16 mouse cellular contexts compared by ENCODE assay signal in the genomic region with DNA sequence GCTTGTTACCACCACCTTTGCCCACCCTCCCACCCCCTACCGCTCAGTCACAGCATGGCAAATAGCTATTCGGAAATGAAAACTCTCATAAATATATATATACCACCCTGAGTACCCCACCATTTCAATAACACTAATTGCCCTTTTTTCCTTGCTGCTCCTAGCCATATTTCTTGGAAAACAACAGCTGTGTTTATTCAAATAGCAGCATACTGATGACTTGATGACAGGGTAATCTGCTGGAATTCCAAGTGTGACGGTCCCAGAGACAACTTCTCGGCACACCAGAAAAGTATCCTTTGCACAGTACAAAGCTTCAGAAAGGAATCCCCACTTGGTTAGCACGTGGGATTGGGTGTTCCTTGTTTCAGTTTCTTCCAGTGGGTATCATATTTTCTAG.
A peak's percentile ranks its signal among the peaks of the same experiment; 100 is the strongest.
DNase-seq lines count a peak whose midpoint lies in the region; ATAC-seq and TF ChIP-seq lines count a peak whose summit lies in the region.
"Had no signal": no experiment of that assay in that cellular context is flagged by ENCODE, and none has a peak within 500 bp of the region (broad histone marks: within the 10 kb centered on the region; RNA-seq: fewer than 3 reads in every experiment).

No protein-coding gene starts in this region.

- no peaks in the 10 kb centered on the region for H3K36me3 ChIP-seq in stomach, embryonic 14.5 days (ENCODE audit: control insufficient read depth, insufficient read depth, low read length)
- no peaks in the 10 kb centered on the region for H3K36me3 ChIP-seq in stomach, postnatal 0 days (ENCODE audit: control insufficient read depth, insufficient read depth, low read length)
- no peaks in the 10 kb centered on the region for H3K36me3 ChIP-seq in lung, embryonic 15.5 days
- H3K36me3 ChIP-seq: embryonic facial prominence, embryonic 13.5 days had no signal

- no peak overlapping the region for H3K9ac ChIP-seq in stomach, embryonic 14.5 days (replicated peaks; ENCODE audit: low read depth, low read length)
- H3K9ac ChIP-seq in stomach, postnatal 0 days (ENCODE audit: low read length), result no peak overlapping the region
- no peak overlapping the region for H3K9ac ChIP-seq in lung, embryonic 15.5 days
- H3K9ac ChIP-seq: embryonic facial prominence, embryonic 13.5 days had no signal

- H3K27ac ChIP-seq in gastrocnemius, adult 2 months, result peak overlapping the region; percentile 81
- H3K27ac ChIP-seq in stomach, embryonic 14.5 days (ENCODE audit: low read length), result no peak overlapping the region
- no peak overlapping the region for H3K27ac ChIP-seq in stomach, postnatal 0 days (replicated peaks)
- peak overlapping the region; percentile 66 for H3K27ac ChIP-seq in lung, embryonic 15.5 days
- H3K27ac ChIP-seq: embryonic facial prominence, embryonic 13.5 days had no signal

- intact Hi-C loops in gastrocnemius, adult 2 months (cut with DNase I), result loop anchor here (5.0 kb wide), 1 partner anchor 437 kb away; no protein-coding TSS in a partner anchor

- TF ChIP-seq EP300 in stomach, postnatal 0 days (optimal IDR thresholded peaks at IDR 0.05), result no peak

- H3K9me3 ChIP-seq in stomach, embryonic 14.5 days (ENCODE audit: control insufficient read depth, low read depth, low read length), result no peaks in the 10 kb centered on the region
- H3K9me3 ChIP-seq in stomach, postnatal 0 days (ENCODE audit: control insufficient read depth, low read length), result no peaks in the 10 kb centered on the region
- no peaks in the 10 kb centered on the region for H3K9me3 ChIP-seq in lung, embryonic 15.5 days
- H3K9me3 ChIP-seq: embryonic facial prominence, embryonic 13.5 days had no signal

- peaks cover 3% of the 10 kb centered on the region; the same call in 1 of the 2 replicates for H3K4me1 ChIP-seq in stomach, embryonic 14.5 days (ENCODE audit: control insufficient read depth, insufficient read depth, low read length)
- H3K4me1 ChIP-seq in stomach, postnatal 0 days (replicated peaks; ENCODE audit: control insufficient read depth, insufficient read depth), result no peaks in the 10 kb centered on the region
- H3K4me1 ChIP-seq in lung, embryonic 15.5 days, result peaks cover 35% of the 10 kb centered on the region

- no peak for TF ChIP-seq CTCF in gastrocnemius, adult 2 months (IDR thresholded peaks at IDR 0.05)
- TF ChIP-seq CTCF in stomach, postnatal 0 days (IDR thresholded peaks at IDR 0.05; ENCODE audit: low read depth), result no peak

- no peak overlapping the region for H3K4me2 ChIP-seq in stomach, embryonic 14.5 days (replicated peaks; ENCODE audit: low read depth, low read length)
- H3K4me2 ChIP-seq in stomach, postnatal 0 days (replicated peaks; ENCODE audit: low read depth), result no peak overlapping the region
- H3K4me2 ChIP-seq in lung, embryonic 15.5 days, result 0 out of 2 replicates have a peak overlapping the region, but pooled peaks have one; percentile 10
- H3K4me2 ChIP-seq: embryonic facial prominence, embryonic 13.5 days had no signal

- H3K27me3 ChIP-seq in stomach, embryonic 14.5 days (ENCODE audit: control insufficient read depth, insufficient read depth, low read length), result no peaks in the 10 kb centered on the region
- H3K27me3 ChIP-seq in stomach, postnatal 0 days (ENCODE audit: control insufficient read depth, insufficient read depth, low read length), result no peaks in the 10 kb centered on the region
- H3K27me3 ChIP-seq in lung, embryonic 15.5 days, result no peaks in the 10 kb centered on the region
- H3K27me3 ChIP-seq: embryonic facial prominence, embryonic 13.5 days; Patski had no signal

- ATAC-seq in stomach, embryonic 14.5 days (ENCODE audit: insufficient number of reproducible peaks, insufficient read depth, low FRiP score, low read depth), result peak; percentile 46; the same call in 1 of the 2 replicates
- no peak for ATAC-seq in stomach, postnatal 0 days (ENCODE audit: low FRiP score, low TSS enrichment)
- peak; percentile 89; the same call in 1 of the 2 replicates for ATAC-seq in lung, embryonic 15.5 days (ENCODE audit: borderline replicate concordance, extremely low read depth, low FRiP score, low TSS enrichment)
- no peak for ATAC-seq in megakaryocyte, adult 5-6 weeks (ENCODE audit: poor library complexity, severe bottlenecking)
- ATAC-seq in megakaryocyte progenitor cell, adult 5-6 weeks (replicated peaks; ENCODE audit: poor library complexity), result no peak
- ATAC-seq: CD4-positive, CD25-positive, alpha-beta regulatory T cell, adult 4 months; midbrain, embryonic 16.5 days; Patski had no signal

- no peak for DNase-seq in gastrocnemius, adult 2 months
- no peak for DNase-seq in gastrocnemius, postnatal 25 days
- DNase-seq in stomach, postnatal 0 days (ENCODE audit: low spot score), result no peak
- DNase-seq in cerebellum, adult 9-10 months, result no peak
- DNase-seq: adrenal gland, adult 8-10 months; cerebellum, adult 11-12 months; kidney, adult 11 months; thymus, postnatal 25 days had no signal

- 43% methylated on average over 5 of the region's 5 CpGs for WGBS in stomach, embryonic 14.5 days
- WGBS in stomach, postnatal 0 days, result 49% methylated on average over 5 of the region's 5 CpGs
- WGBS in lung, embryonic 15.5 days, result 47% methylated on average over 5 of the region's 5 CpGs

- H3K4me3 ChIP-seq in gastrocnemius, adult 2 months, result 0 out of 2 replicates have a peak overlapping the region, but pooled peaks have one; percentile 7
- H3K4me3 ChIP-seq in stomach, embryonic 14.5 days (ENCODE audit: low read depth, low read length), result no peak overlapping the region
- H3K4me3 ChIP-seq in stomach, postnatal 0 days (ENCODE audit: low read depth, low read length), result no peak overlapping the region
- H3K4me3 ChIP-seq in lung, embryonic 15.5 days, result no peak overlapping the region
- H3K4me3 ChIP-seq: embryonic facial prominence, embryonic 13.5 days had no signal

Comparison
In these comparisons a context has a peak if more than half of its experiments do, and no peak if none do; other contexts are left out.
1. ATAC-seq: peak in stomach, embryonic 14.5 days (single experiment) and lung, embryonic 15.5 days (single experiment); none in stomach, postnatal 0 days (single experiment), megakaryocyte, adult 5-6 weeks (single experiment) and megakaryocyte progenitor cell, adult 5-6 weeks (single experiment).
2. H3K27ac ChIP-seq: peak in gastrocnemius, adult 2 months (single experiment) and lung, embryonic 15.5 days (single experiment); none in stomach, embryonic 14.5 days (single experiment) and stomach, postnatal 0 days (single experiment).